ENCODE assay signal across 14 mouse cellular contexts in genomic region chr19:6857391-6858005, GRCm38 (mm10). TPM values are rescaled to one million over a fixed set of nuclear protein-coding genes. Genes with fewer than 3 reads are reported as not detected.
DNase-seq lines count a peak whose midpoint lies in the region; ATAC-seq lines count a peak whose summit lies in the region.
"Had no signal": no experiment of that assay in that cellular context is flagged by ENCODE, and none has a peak within 500 bp of the region (broad histone marks: within the 10 kb centered on the region; RNA-seq: fewer than 3 reads in every experiment).

No protein-coding gene starts in this region.

- H3K4me1 ChIP-seq in forebrain, embryonic 11.5 days (replicated peaks; ENCODE audit: control insufficient read depth, insufficient read depth, low read length): peaks cover 16% of the 10 kb centered on the region
- peaks cover 17% of the 10 kb centered on the region for H3K4me1 ChIP-seq in forebrain, embryonic 13.5 days
- H3K4me1 ChIP-seq in midbrain, embryonic 10.5 days: peaks cover 38% of the 10 kb centered on the region
- H3K4me1 ChIP-seq in midbrain, embryonic 15.5 days: peaks cover 9% of the 10 kb centered on the region
- H3K4me1 ChIP-seq in megakaryocyte, embryonic 14.5 days: peaks cover 85% of the 10 kb centered on the region

- H3K27me3 ChIP-seq in forebrain, embryonic 11.5 days (ENCODE audit: control insufficient read depth, insufficient read depth, low read length): 0 out of 2 replicates have a peak, but pooled peaks cover 2% of the 10 kb centered on the region
- H3K27me3 ChIP-seq in forebrain, embryonic 13.5 days: peaks cover 23% of the 10 kb centered on the region
- H3K27me3 ChIP-seq in midbrain, embryonic 10.5 days (ENCODE audit: low read depth, poor library complexity, severe bottlenecking): peaks cover 53% of the 10 kb centered on the region
- peaks cover 9% of the 10 kb centered on the region; the same call in 1 of the 2 replicates for H3K27me3 ChIP-seq in midbrain, embryonic 15.5 days (replicated peaks)
- no peaks in the 10 kb centered on the region for H3K27me3 ChIP-seq in megakaryocyte, embryonic 14.5 days (replicated peaks)

- no peak overlapping the region for H3K4me2 ChIP-seq in forebrain, embryonic 11.5 days (ENCODE audit: low read depth, low read length, severe bottlenecking)
- no peak overlapping the region for H3K4me2 ChIP-seq in forebrain, embryonic 13.5 days
- H3K4me2 ChIP-seq in midbrain, embryonic 15.5 days: no peak overlapping the region
- H3K4me2 ChIP-seq: embryonic facial prominence, embryonic 13.5 days; forebrain, embryonic 12.5 days; limb, embryonic 13.5 days had no signal

- H3K27ac ChIP-seq in forebrain, embryonic 11.5 days (ENCODE audit: low read depth, low read length): no peak overlapping the region
- no peak overlapping the region for H3K27ac ChIP-seq in forebrain, embryonic 13.5 days
- 0 out of 2 replicates have a peak overlapping the region, but pooled peaks have one; percentile 28 for H3K27ac ChIP-seq in midbrain, embryonic 10.5 days (replicated peaks)
- no peak overlapping the region for H3K27ac ChIP-seq in midbrain, embryonic 15.5 days
- H3K27ac ChIP-seq: embryonic facial prominence, embryonic 13.5 days; forebrain, embryonic 12.5 days; gastrocnemius, adult 2 months; limb, embryonic 13.5 days had no signal

- no peaks in the 10 kb centered on the region for H3K36me3 ChIP-seq in forebrain, embryonic 11.5 days (ENCODE audit: control insufficient read depth, insufficient read depth, low read length)
- H3K36me3 ChIP-seq in forebrain, embryonic 13.5 days (ENCODE audit: poor library complexity, severe bottlenecking): no peaks in the 10 kb centered on the region
- H3K36me3 ChIP-seq in midbrain, embryonic 10.5 days: no peaks in the 10 kb centered on the region
- no peaks in the 10 kb centered on the region for H3K36me3 ChIP-seq in midbrain, embryonic 15.5 days (replicated peaks)
- peaks cover 61% of the 10 kb centered on the region for H3K36me3 ChIP-seq in megakaryocyte, embryonic 14.5 days (replicated peaks; ENCODE audit: low read length)
- H3K36me3 ChIP-seq: embryonic facial prominence, embryonic 13.5 days; forebrain, embryonic 12.5 days; limb, embryonic 13.5 days had no signal

- no peak overlapping the region; the same call in 1 of the 2 replicates for H3K9ac ChIP-seq in forebrain, embryonic 11.5 days (ENCODE audit: low read length)
- H3K9ac ChIP-seq in forebrain, embryonic 13.5 days: no peak overlapping the region
- no peak overlapping the region for H3K9ac ChIP-seq in midbrain, embryonic 15.5 days
- H3K9ac ChIP-seq: embryonic facial prominence, embryonic 13.5 days; forebrain, embryonic 12.5 days; limb, embryonic 13.5 days had no signal

- H3K9me3 ChIP-seq in forebrain, embryonic 11.5 days (ENCODE audit: control insufficient read depth, low read length): no peaks in the 10 kb centered on the region
- no peaks in the 10 kb centered on the region for H3K9me3 ChIP-seq in forebrain, embryonic 13.5 days (replicated peaks)
- H3K9me3 ChIP-seq in midbrain, embryonic 10.5 days (replicated peaks): no peaks in the 10 kb centered on the region
- no peaks in the 10 kb centered on the region for H3K9me3 ChIP-seq in midbrain, embryonic 15.5 days
- H3K9me3 ChIP-seq in megakaryocyte, embryonic 14.5 days: no peaks in the 10 kb centered on the region
- H3K9me3 ChIP-seq: embryonic facial prominence, embryonic 13.5 days; forebrain, embryonic 12.5 days; limb, embryonic 13.5 days had no signal

- peak; percentile 49 for DNase-seq in forebrain, embryonic 11.5 days (ENCODE audit: low spot score)
- DNase-seq in midbrain, embryonic 10.5 days (ENCODE audit: low spot score): no peak
- no peak for DNase-seq in spleen, adult 18-20 months
- DNase-seq in adrenal gland, postnatal 4 days (ENCODE audit: low spot score in 2 of 2): no peak
- DNase-seq: cerebellum, postnatal 14 days; gastrocnemius, adult 2 months had no signal

- no peak for ATAC-seq in forebrain, embryonic 11.5 days (replicated peaks; ENCODE audit: low FRiP score)
- no peak for ATAC-seq in forebrain, embryonic 13.5 days
- ATAC-seq in midbrain, embryonic 15.5 days (replicated peaks): no peak
- ATAC-seq in granulocyte monocyte progenitor cell, adult 5-6 weeks (replicated peaks; ENCODE audit: poor library complexity, severe bottlenecking): peak; percentile 33
- ATAC-seq: intestine, embryonic 16.5 days had no signal

- no peak overlapping the region for H3K4me3 ChIP-seq in forebrain, embryonic 11.5 days (ENCODE audit: low read depth, low read length)
- no peak overlapping the region for H3K4me3 ChIP-seq in forebrain, embryonic 13.5 days
- no peak overlapping the region for H3K4me3 ChIP-seq in midbrain, embryonic 10.5 days
- no peak overlapping the region for H3K4me3 ChIP-seq in midbrain, embryonic 15.5 days
- H3K4me3 ChIP-seq in megakaryocyte, embryonic 14.5 days (replicated peaks): peak overlapping the region; percentile 90
- H3K4me3 ChIP-seq: embryonic facial prominence, embryonic 13.5 days; forebrain, embryonic 12.5 days; limb, embryonic 13.5 days had no signal

- WGBS in forebrain, embryonic 11.5 days: 84% methylated on average over 9 of the region's 9 CpGs
- WGBS in forebrain, embryonic 13.5 days: 77% methylated on average over 9 of the region's 9 CpGs
- WGBS in midbrain, embryonic 10.5 days: 79% methylated on average over 9 of the region's 9 CpGs
- 73% methylated on average over 9 of the region's 9 CpGs for WGBS in midbrain, embryonic 15.5 days

RNA-seq across cellular contexts. Expression of gene Ccdc88b, which starts 0.5 kb away (rescaled TPM):
- polyA plus RNA-seq in forebrain, embryonic 11.5 days (2014; fragmentation: Nextera tagmentation; extraction: Ambion mirVana): 0.56 and 0.80 TPM in 2 replicates
- polyA plus RNA-seq in forebrain, embryonic 13.5 days (2015; fragmentation: Nextera tagmentation; extraction: Ambion mirVana): 0.19 and 0.71 TPM in 2 replicates
- 0.33 and 0.57 TPM in 2 replicates for polyA plus RNA-seq in midbrain, embryonic 10.5 days (2016; fragmentation: Nextera tagmentation; extraction: Ambion mirVana)
- polyA plus RNA-seq in midbrain, embryonic 15.5 days (2015; fragmentation: Nextera tagmentation; extraction: Ambion mirVana): 0.54 and 0.56 TPM in 2 replicates
- 17.8 and 22.6 TPM in 2 replicates for total RNA-seq in granulocyte monocyte progenitor cell, adult 5-6 weeks (2014; fragmentation: Nextera tagmentation)
- 53.1 and 58.0 TPM in 2 replicates for total RNA-seq in granulocyte monocyte progenitor cell, adult 5-6 weeks (2017)
- 22.9 and 55.2 TPM in 2 replicates for polyA plus RNA-seq in megakaryocyte, embryonic 14.5 days (2012; ENCODE audit: insufficient read depth, low replicate concordance)
- 1 to 10 TPM; 1.5 to 2.0 TPM for total RNA-seq in adrenal gland, postnatal 4 days (2021)

RNA-seq across cellular contexts. Expression of gene Rps6ka4, which starts 17.1 kb away (rescaled TPM):
- polyA plus RNA-seq in forebrain, embryonic 11.5 days (2014; fragmentation: Nextera tagmentation; extraction: Ambion mirVana): 6.0 and 7.2 TPM in 2 replicates
- 4.0 and 4.2 TPM in 2 replicates for polyA plus RNA-seq in forebrain, embryonic 13.5 days (2015; fragmentation: Nextera tagmentation; extraction: Ambion mirVana)
- 5.0 and 7.9 TPM in 2 replicates for polyA plus RNA-seq in midbrain, embryonic 10.5 days (2016; fragmentation: Nextera tagmentation; extraction: Ambion mirVana)
- polyA plus RNA-seq in midbrain, embryonic 15.5 days (2015; fragmentation: Nextera tagmentation; extraction: Ambion mirVana): 10.5 and 11.9 TPM in 2 replicates
- 2.8 and 13.3 TPM in 2 replicates for total RNA-seq in granulocyte monocyte progenitor cell, adult 5-6 weeks (2014; fragmentation: Nextera tagmentation)
- total RNA-seq in granulocyte monocyte progenitor cell, adult 5-6 weeks (2017): 3.9 and 8.1 TPM in 2 replicates
- 32.8 and 44.2 TPM in 2 replicates for polyA plus RNA-seq in megakaryocyte, embryonic 14.5 days (2012; ENCODE audit: insufficient read depth, low replicate concordance)
- 10 to 100 TPM; 26.9 to 33.4 TPM for total RNA-seq in adrenal gland, postnatal 4 days (2021)

RNA-seq across cellular contexts. Expression of gene Trmt112, which starts 52.0 kb away (rescaled TPM):
- polyA plus RNA-seq in forebrain, embryonic 11.5 days (2014; fragmentation: Nextera tagmentation; extraction: Ambion mirVana): 144 and 152 TPM in 2 replicates
- 141 and 167 TPM in 2 replicates for polyA plus RNA-seq in forebrain, embryonic 13.5 days (2015; fragmentation: Nextera tagmentation; extraction: Ambion mirVana)
- 150 and 156 TPM in 2 replicates for polyA plus RNA-seq in midbrain, embryonic 10.5 days (2016; fragmentation: Nextera tagmentation; extraction: Ambion mirVana)
- polyA plus RNA-seq in midbrain, embryonic 15.5 days (2015; fragmentation: Nextera tagmentation; extraction: Ambion mirVana): 101 and 105 TPM in 2 replicates
- total RNA-seq in granulocyte monocyte progenitor cell, adult 5-6 weeks (2014; fragmentation: Nextera tagmentation): 149 and 152 TPM in 2 replicates
- 156 and 160 TPM in 2 replicates for total RNA-seq in granulocyte monocyte progenitor cell, adult 5-6 weeks (2017)
- polyA plus RNA-seq in megakaryocyte, embryonic 14.5 days (2012; ENCODE audit: insufficient read depth, low replicate concordance): 107 and 147 TPM in 2 replicates
- 100 to 1,000 TPM in 1 of 2 experiments, 10 to 100 TPM in 1; 98.3 to 101 TPM for total RNA-seq in adrenal gland, postnatal 4 days (2021)

RNA-seq across cellular contexts. Expression of gene Prdx5, which starts 52.4 kb away (rescaled TPM):
- 105 and 106 TPM in 2 replicates for polyA plus RNA-seq in forebrain, embryonic 11.5 days (2014; fragmentation: Nextera tagmentation; extraction: Ambion mirVana)
- polyA plus RNA-seq in forebrain, embryonic 13.5 days (2015; fragmentation: Nextera tagmentation; extraction: Ambion mirVana): 186 and 201 TPM in 2 replicates
- polyA plus RNA-seq in midbrain, embryonic 10.5 days (2016; fragmentation: Nextera tagmentation; extraction: Ambion mirVana): 169 and 180 TPM in 2 replicates
- polyA plus RNA-seq in midbrain, embryonic 15.5 days (2015; fragmentation: Nextera tagmentation; extraction: Ambion mirVana): 325 and 351 TPM in 2 replicates
- total RNA-seq in granulocyte monocyte progenitor cell, adult 5-6 weeks (2014; fragmentation: Nextera tagmentation): 352 and 419 TPM in 2 replicates
- total RNA-seq in granulocyte monocyte progenitor cell, adult 5-6 weeks (2017): 522 and 534 TPM in 2 replicates
- 209 and 955 TPM in 2 replicates for polyA plus RNA-seq in megakaryocyte, embryonic 14.5 days (2012; ENCODE audit: insufficient read depth, low replicate concordance)
- total RNA-seq in adrenal gland, postnatal 4 days (2021): 100 to 1,000 TPM; 199 to 210 TPM

Comparison
In these comparisons a context has a peak if more than half of its experiments do, and no peak if none do; other contexts are left out.
1. RNA of gene Ccdc88b, which starts 0.5 kb away (polyA plus RNA-seq): 22.9 to 55.2 TPM in megakaryocyte, embryonic 14.5 days; 0.56 to 0.80 TPM in forebrain, embryonic 11.5 days, 0.19 to 0.71 TPM in forebrain, embryonic 13.5 days, 0.54 to 0.56 TPM in midbrain, embryonic 15.5 days and 0.33 to 0.57 TPM in midbrain, embryonic 10.5 days; every median in the first group is over 10 times any median in the second.